ENCODE assay signal across 24 mouse cellular contexts in genomic region chr14:13977498-13977897, GRCm38 (mm10).
"Had no signal": no experiment of that assay in that cellular context is flagged by ENCODE, and none has a peak within 500 bp of the region (broad histone marks: within the 10 kb centered on the region; RNA-seq: fewer than 3 reads in every experiment).

No protein-coding gene starts in this region.

- H3K27ac ChIP-seq: kidney, postnatal 0 days; layer of hippocampus, adult 2 months; limb, embryonic 12.5 days; limb, embryonic 15.5 days; liver, embryonic 14.5 days; midbrain, embryonic 10.5 days; midbrain, embryonic 13.5 days; neural tube, embryonic 13.5 days; stomach, embryonic 15.5 days had no signal

- H3K27me3 ChIP-seq: limb, embryonic 12.5 days; limb, embryonic 15.5 days; megakaryocyte, embryonic 14.5 days; midbrain, embryonic 13.5 days; neural tube, embryonic 13.5 days; stomach, embryonic 15.5 days had no signal

- H3K4me2 ChIP-seq: limb, embryonic 12.5 days; limb, embryonic 15.5 days; liver, embryonic 11.5 days; midbrain, embryonic 13.5 days; neural tube, embryonic 13.5 days; stomach, embryonic 15.5 days had no signal

- DNase-seq: kidney, adult 18-20 months; kidney, adult 9 months; kidney, postnatal 25 days; layer of hippocampus, postnatal 36 days; left cerebral cortex, postnatal 4 days; liver, postnatal 0 days; retina, postnatal 1 day; right cerebral cortex, postnatal 25 days; spleen, adult 18-20 months; thymus, postnatal 25 days had no signal

- H3K4me1 ChIP-seq: limb, embryonic 12.5 days; limb, embryonic 15.5 days; midbrain, embryonic 10.5 days; midbrain, embryonic 13.5 days; stomach, embryonic 15.5 days had no signal

- H3K9me3 ChIP-seq: limb, embryonic 12.5 days; limb, embryonic 15.5 days; megakaryocyte, embryonic 14.5 days; midbrain, embryonic 10.5 days; midbrain, embryonic 13.5 days; neural tube, embryonic 13.5 days; stomach, embryonic 15.5 days had no signal

- ATAC-seq: intestine, embryonic 16.5 days; liver, postnatal 0 days; midbrain, embryonic 13.5 days; midbrain, embryonic 16.5 days had no signal

- H3K4me3 ChIP-seq: layer of hippocampus, adult 2 months; limb, embryonic 12.5 days; limb, embryonic 15.5 days; megakaryocyte, embryonic 14.5 days; midbrain, embryonic 10.5 days; midbrain, embryonic 13.5 days; myocyte; neural tube, embryonic 13.5 days; stomach, embryonic 15.5 days had no signal

- H3K9ac ChIP-seq: limb, embryonic 12.5 days; limb, embryonic 15.5 days; liver, embryonic 14.5 days; liver, postnatal 0 days; midbrain, embryonic 13.5 days; neural tube, embryonic 13.5 days; stomach, embryonic 15.5 days had no signal

- H3K36me3 ChIP-seq: limb, embryonic 12.5 days; limb, embryonic 15.5 days; midbrain, embryonic 10.5 days; midbrain, embryonic 13.5 days; neural tube, embryonic 13.5 days; stomach, embryonic 15.5 days had no signal
